Mouse (Mus musculus) ES-E14 (cell line): ENCODE measurements around the gene Ush1g. TPM values are rescaled to one million over a fixed set of nuclear protein-coding genes. Genes with fewer than 3 reads are reported as not detected.

Experiments used
- DNase-seq: peaks from one replicate; pipeline ENCODE4 v3.0.0-alpha.2; 2013; ENCODE audit warnings: low read depth, low spot score
- H3K27ac ChIP-seq: 2 replicates; pipeline ENCODE4 v1.5.1; 2012; ENCODE audit warnings: low read depth, mild to moderate bottlenecking, low read length, moderate library complexity, mixed read lengths; ENCODE audit not compliant: poor library complexity, insufficient read depth, severe bottlenecking
- H3K36me3 ChIP-seq: 2 replicates; pipeline ENCODE4 v1.6.1; 2012; ENCODE audit warnings: mild to moderate bottlenecking, low read length, moderate library complexity, mixed read lengths; ENCODE audit not compliant: control insufficient read depth, poor library complexity, insufficient read depth, severe bottlenecking
- H3K4me1 ChIP-seq, 2 experiments: fragments of 150-350 bp in 1 of 2; sonication (generic) in 1 of 2; 2 replicates each; pipeline ENCODE4 v1.6.1; 2012; ENCODE audit warnings: low read length in 2 of 2, mild to moderate bottlenecking in 1 of 2, mixed read lengths in 1 of 2; ENCODE audit not compliant: control insufficient read depth in 2 of 2, insufficient read depth in 2 of 2, poor library complexity in 1 of 2
- H3K4me3 ChIP-seq, 2 experiments: fragments of 150-350 bp in 1 of 2; sonication (generic) in 1 of 2; 2 replicates each; pipeline ENCODE4 v1.5.1; 2012; ENCODE audit warnings: low read length in 2 of 2, low read depth in 1 of 2, mild to moderate bottlenecking in 1 of 2, mixed read lengths in 1 of 2; ENCODE audit not compliant: insufficient read depth in 1 of 2, poor library complexity in 1 of 2, severe bottlenecking in 1 of 2
- H3K9ac ChIP-seq: 2 replicates; pipeline ENCODE4 v1.6.1; 2012; ENCODE audit warnings: low read depth, mild to moderate bottlenecking, low read length, mixed read lengths; ENCODE audit not compliant: poor library complexity, insufficient read depth, severe bottlenecking
- H3K9me3 ChIP-seq: fragments of 150-350 bp; sonication (generic); 2 replicates; pipeline ENCODE4 v1.6.1; 2012; ENCODE audit warnings: low read depth, mild to moderate bottlenecking, low read length; ENCODE audit not compliant: control insufficient read depth, insufficient read depth
- CHD2 ChIP-seq: IDR thresholded peaks from 2 replicates; pipeline ENCODE4 v1.6.1; 2014; ENCODE audit warnings: mild to moderate bottlenecking, low read depth, low read length, inconsistent platforms
- HCFC1 ChIP-seq: IDR thresholded peaks from 2 replicates; pipeline ENCODE4 v1.6.1; 2012; ENCODE audit warnings: low read length, inconsistent platforms, borderline replicate concordance; ENCODE audit not compliant: insufficient read depth
- MAFK ChIP-seq: IDR thresholded peaks from 2 replicates; pipeline ENCODE4 v1.6.1; 2014; ENCODE audit warnings: mild to moderate bottlenecking, low read depth, low read length, inconsistent platforms; ENCODE audit not compliant: insufficient read depth
- ZC3H11A ChIP-seq: IDR thresholded peaks from 2 replicates; pipeline ENCODE4 v1.6.1; 2012; ENCODE audit warnings: low read depth, mild to moderate bottlenecking, inconsistent platforms, low read length, borderline replicate concordance
- ZNF384 ChIP-seq: IDR thresholded peaks from 2 replicates; pipeline ENCODE4 v1.6.1; 2012; ENCODE audit warnings: low read depth, low read length, inconsistent platforms
- in situ Hi-C, 2 experiments: fragments of 600-800 bp; cut with MboI; formaldehyde crosslinking; loops; one replicate each; pipeline ENCODE4 v1.15.1; 2025; ENCODE audit warnings: low sequenced_read_pairs in 2 of 2, inconsistent platforms in 1 of 2; ENCODE audit not compliant: unreplicated experiment in 2 of 2
- total RNA-seq: library from RNA; depleted of rRNA; stranded (reverse); fragments of 300-350 nt; gene quantifications from 2 replicates; pipeline ENCODE4 v1.2.3, GENCODE M21; 2012

Gene Ush1g
- total RNA-seq, 1 experiment = not detected

DNA sequence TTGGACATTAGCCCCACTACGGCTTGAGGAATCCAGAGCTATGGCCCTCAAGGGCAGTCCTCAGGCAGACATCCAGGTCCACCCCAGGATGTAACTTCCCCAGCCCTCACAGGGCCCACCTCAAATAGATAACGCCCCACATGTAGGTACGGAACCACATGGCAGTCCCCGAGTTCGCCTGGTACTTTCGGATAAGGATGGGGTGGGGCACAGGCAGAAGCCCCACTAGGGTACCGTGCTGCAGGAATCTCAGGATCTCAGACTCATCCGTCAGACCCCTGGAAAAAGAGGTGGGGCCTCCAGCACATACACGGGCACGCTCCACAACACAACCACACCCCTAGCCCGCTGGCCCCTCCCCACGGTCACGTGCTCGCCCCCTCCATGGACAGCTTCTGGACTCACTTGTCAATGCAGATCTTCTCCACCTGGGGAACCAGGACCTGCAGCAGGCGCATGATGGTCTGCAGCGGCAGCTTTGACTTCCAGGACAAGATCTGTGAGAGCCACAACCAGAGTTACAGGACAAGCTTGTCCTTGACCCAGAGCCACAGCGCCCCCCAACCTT, 26.9 kb upstream of the Ush1g start:
- no peak for TF ChIP-seq CHD2
- no peak for TF ChIP-seq ZC3H11A
- TF ChIP-seq ZNF384 = no peak
- no peak for TF ChIP-seq HCFC1
- no peak for TF ChIP-seq MAFK
- H3K9ac ChIP-seq = no peak overlapping the region
- H3K27ac ChIP-seq = no peak overlapping the region
- in situ Hi-C loops = no loop called here
- peaks cover 0 to 16% of the 10 kb centered on the region in 2 experiments; a peak in 2 of 4 replicates for H3K4me1 ChIP-seq
- no peaks in the 10 kb centered on the region for H3K9me3 ChIP-seq
- DNase-seq = no peak
- no peaks in the 10 kb centered on the region for H3K36me3 ChIP-seq
- H3K4me3 ChIP-seq = no peak overlapping the region

DNA sequence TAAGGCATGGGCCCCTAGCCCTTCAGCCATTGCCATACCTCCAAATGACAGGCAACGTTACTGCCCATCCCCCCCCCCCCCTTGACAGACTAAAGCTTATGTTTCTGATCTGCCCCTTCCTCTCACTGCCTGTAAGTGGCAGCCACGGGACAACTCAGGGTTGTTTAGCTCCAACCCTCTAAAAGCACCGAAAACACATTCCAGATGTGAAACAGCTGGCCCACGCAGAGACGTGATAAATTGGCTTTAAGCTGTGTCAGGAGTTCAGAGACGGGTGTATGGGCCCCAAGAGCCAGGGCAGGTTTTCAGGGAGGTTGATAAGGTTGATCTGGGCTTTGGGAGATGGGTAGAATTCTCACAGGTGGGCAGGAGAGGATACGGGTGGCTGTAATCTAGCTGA, 23.7 kb upstream of the Ush1g start:
- Histone ChIP-seq H3K9me3 (no peaks in the 10 kb centered on the region), H3K36me3 (no peaks in the 10 kb centered on the region), H3K4me1 (peaks cover 0 to 16% of the 10 kb centered on the region in 2 experiments; a peak in 2 of 4 replicates), H3K4me3 (no peak overlapping the region), H3K9ac (no peak overlapping the region), H3K27ac (no peak overlapping the region)
- in situ Hi-C loops = no loop called here
- no peak for DNase-seq
- no peak for TF ChIP-seq HCFC1

DNA sequence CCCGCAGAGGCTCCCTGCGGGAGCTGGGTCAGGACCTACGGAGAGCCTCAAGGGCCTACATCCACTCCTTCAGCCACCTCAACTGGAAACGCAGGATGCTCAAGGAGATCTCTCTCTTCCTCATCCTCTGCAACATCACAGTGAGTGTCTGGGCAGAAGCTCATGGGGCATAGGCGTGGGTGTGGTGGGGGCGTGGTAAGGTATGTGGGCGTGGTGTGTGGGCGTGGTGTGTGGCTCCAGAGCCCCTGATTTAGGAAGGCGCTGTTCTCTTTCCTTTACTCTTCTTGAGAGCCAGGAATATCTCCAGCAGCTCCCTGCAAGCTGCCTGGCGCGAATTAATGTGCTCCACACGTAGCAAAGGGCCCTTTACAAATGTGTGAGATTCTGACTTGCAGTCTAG, 23.1 kb upstream of the Ush1g start:
- TF ChIP-seq ZC3H11A (0 out of 2 replicates have a peak, but pooled peaks have one; percentile 2), HCFC1 (no peak)
- no peak for DNase-seq
- Histone ChIP-seq H3K9ac (no peak overlapping the region), H3K36me3 (no peaks in the 10 kb centered on the region), H3K4me1 (peaks cover 0 to 16% of the 10 kb centered on the region in 2 experiments; a peak in 2 of 4 replicates), H3K9me3 (no peaks in the 10 kb centered on the region), H3K4me3 (peak overlapping the region; percentile 11; a peak in 2 of 4 replicates), H3K27ac (no peak overlapping the region)
- in situ Hi-C loops = no loop called here

DNA sequence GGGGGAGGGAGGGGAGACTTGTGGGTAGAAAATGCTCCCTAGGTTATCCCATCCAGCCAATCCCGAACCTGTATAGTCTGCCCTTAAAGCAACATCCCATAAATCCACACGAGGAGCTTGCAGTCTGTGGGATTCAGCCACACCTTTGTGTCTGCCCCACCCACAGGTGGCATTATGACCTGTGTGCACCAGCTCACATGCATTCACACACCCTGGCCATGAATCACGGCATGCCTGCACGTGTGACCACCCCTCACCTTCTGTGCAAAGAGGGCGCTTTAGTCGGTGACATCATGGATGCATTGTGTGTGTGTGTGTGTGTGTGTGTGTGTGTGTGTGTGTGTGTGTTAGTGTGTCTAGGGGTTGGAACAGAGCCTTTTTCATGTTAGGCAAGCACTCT, 20.0 kb upstream of the Ush1g start:
- H3K27ac ChIP-seq = no peak overlapping the region
- H3K9me3 ChIP-seq = no peaks in the 10 kb centered on the region
- TF ChIP-seq ZC3H11A = no peak
- TF ChIP-seq ZNF384 = no peak
- in situ Hi-C loops = no loop called here
- no peak overlapping the region for H3K4me3 ChIP-seq
- H3K36me3 ChIP-seq = no peaks in the 10 kb centered on the region
- H3K4me1 ChIP-seq = peaks cover 0 to 7% of the 10 kb centered on the region in 2 experiments; a peak in 2 of 4 replicates
- no peak overlapping the region for H3K9ac ChIP-seq
- no peak for DNase-seq

DNA sequence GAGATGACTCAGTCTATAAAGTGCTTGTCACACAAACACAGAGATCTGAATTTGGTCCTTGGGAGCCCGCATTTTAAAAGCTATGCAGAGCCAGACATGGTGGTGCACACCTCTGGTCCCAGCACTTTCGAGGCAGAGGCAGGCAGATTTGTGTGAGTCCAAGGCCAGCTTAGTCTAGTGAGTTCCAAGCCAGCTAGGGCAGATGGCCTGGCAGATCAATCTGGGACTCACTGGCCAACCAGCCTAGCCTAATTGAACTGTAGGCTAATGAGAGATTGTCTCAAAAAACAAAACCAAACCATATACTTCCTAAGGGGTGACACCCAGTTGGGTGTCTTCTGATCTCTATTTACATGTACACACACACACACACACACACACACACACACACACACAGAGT, 19.4 kb upstream of the Ush1g start:
- no peaks in the 10 kb centered on the region for H3K9me3 ChIP-seq
- H3K36me3 ChIP-seq = no peaks in the 10 kb centered on the region
- H3K9ac ChIP-seq = no peak overlapping the region
- no peak overlapping the region for H3K27ac ChIP-seq
- H3K4me1 ChIP-seq = peaks cover 0 to 7% of the 10 kb centered on the region in 2 experiments; a peak in 2 of 4 replicates
- DNase-seq = no peak
- in situ Hi-C loops = no loop called here
- TF ChIP-seq CHD2 (no peak), MAFK (no peak), HCFC1 (no peak), ZC3H11A (no peak), ZNF384 (no peak)
- no peak overlapping the region for H3K4me3 ChIP-seq
